Mouse (Mus musculus): ENCODE measurements around the gene Sipa1l1. TPM values are rescaled to one million over a fixed set of nuclear protein-coding genes. Genes with fewer than 3 reads are reported as not detected.

Gene Sipa1l1
- polyA plus RNA-seq, 1 experiment from 2014 or later = 26.4 TPM

DNA sequence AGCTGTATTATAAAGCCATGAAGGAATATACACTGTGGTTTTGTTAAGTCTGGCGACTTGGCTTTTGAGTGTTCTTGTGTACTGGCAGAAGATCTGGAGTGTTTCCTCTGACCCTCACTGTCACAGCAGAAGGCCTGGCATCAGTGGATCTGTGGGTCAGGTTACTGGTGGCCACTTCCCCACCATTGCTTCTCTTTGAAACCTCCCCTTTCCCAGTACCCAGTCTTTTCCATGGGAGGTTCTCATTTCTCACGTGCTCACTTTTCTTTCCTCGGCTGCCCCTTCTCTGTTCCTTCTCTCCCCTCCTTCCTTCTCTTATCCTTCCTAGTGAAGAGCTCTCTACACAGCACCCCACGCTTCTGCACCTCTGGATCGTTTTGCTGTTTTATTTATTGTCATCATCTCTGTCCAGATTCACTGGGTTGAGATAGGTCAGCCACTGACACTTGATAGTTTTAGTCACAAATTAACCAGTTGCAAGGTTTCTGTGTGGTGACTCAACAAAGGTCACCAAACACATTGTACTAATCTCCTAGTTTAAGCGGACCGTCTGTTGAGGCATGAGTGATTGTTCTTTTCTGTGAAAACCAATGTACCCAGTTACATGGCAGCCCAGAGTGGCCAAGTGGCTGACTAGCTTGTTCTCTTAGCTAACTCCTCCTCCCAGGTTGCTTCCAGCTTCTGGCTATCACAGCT, 150.5 kb downstream of the Sipa1l1 start:
- no peak overlapping the region for H3K9ac ChIP-seq

DNA sequence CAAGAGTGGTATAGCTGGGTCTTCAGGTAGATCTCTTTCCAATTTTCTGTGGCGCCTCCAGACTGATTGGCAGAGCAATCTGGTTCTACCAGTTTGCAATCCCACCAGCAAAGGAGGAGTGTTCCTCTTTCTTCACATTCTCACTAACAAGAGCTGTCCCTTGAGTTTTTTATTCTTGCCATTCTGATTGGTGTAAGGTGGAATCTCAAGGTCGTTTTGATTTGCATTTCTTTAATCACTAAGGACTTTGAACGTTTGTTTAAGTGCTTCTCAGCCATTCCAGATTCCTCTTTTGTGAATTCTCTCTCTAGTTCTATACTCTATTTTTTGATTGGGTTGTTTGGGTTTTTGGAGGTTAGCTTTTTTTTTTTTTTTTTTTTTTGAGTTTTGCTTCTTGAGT, 151.1 kb downstream of the Sipa1l1 start:
- no peak overlapping the region for H3K27ac ChIP-seq
- no peak overlapping the region for H3K4me2 ChIP-seq
- H3K4me3 ChIP-seq (replicated peaks) = no peak overlapping the region
- H3K9me3 ChIP-seq = no peaks in the 10 kb centered on the region
- no peaks in the 10 kb centered on the region for H3K27me3 ChIP-seq (replicated peaks)
- H3K36me3 ChIP-seq = no peaks in the 10 kb centered on the region
- ATAC-seq (ENCODE audit: insufficient read depth, low FRiP score, low read depth) = no peak
- no peaks in the 10 kb centered on the region; the same call in 1 of the 2 replicates for H3K4me1 ChIP-seq
- 59% methylated on average over 3 of the region's 3 CpGs for WGBS
- H3K9ac ChIP-seq = no peak overlapping the region

More for the DNA sequence above, 150.5 kb downstream of the Sipa1l1 start:
- Histone ChIP-seq H3K9me3 (no peaks in the 10 kb centered on the region), H3K27me3 (replicated peaks) (no peaks in the 10 kb centered on the region), H3K27ac (no peak overlapping the region), H3K4me2 (no peak overlapping the region), H3K4me1 (no peaks in the 10 kb centered on the region; the same call in 1 of the 2 replicates), H3K36me3 (no peaks in the 10 kb centered on the region), H3K4me3 (replicated peaks) (no peak overlapping the region)
- 72% methylated on average over 7 of the region's 7 CpGs for WGBS
- ATAC-seq (ENCODE audit: insufficient read depth, low FRiP score, low read depth) = no peak

DNA sequence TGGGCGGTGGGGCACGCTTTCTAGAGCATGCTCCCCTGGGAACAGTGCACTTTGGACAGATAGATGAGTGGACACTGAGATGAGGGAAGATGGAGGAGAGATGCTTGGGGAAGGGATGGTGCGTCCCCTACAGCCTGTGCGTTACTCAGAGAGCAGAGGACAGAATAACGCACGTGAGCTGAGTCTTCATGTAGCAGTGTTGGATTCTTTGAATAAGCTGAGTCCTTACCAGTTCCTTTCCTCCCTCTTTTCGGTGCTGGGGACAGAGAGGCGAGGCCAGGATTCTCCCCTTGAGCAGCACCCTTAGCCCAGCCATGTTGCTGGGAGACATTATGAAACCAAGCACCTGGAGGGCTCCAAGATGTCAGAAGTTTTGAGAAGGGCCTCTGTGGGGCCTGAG, 152.3 kb downstream of the Sipa1l1 start:
- 88% methylated on average over 8 of the region's 8 CpGs for WGBS
- Histone ChIP-seq H3K27ac (no peak overlapping the region), H3K4me2 (no peak overlapping the region), H3K4me3 (replicated peaks) (no peak overlapping the region), H3K4me1 (peaks cover 2% of the 10 kb centered on the region; the same call in 1 of the 2 replicates), H3K9me3 (no peaks in the 10 kb centered on the region), H3K9ac (no peak overlapping the region), H3K27me3 (replicated peaks) (no peaks in the 10 kb centered on the region), H3K36me3 (no peaks in the 10 kb centered on the region)
- no peak for ATAC-seq (ENCODE audit: insufficient read depth, low FRiP score, low read depth)

DNA sequence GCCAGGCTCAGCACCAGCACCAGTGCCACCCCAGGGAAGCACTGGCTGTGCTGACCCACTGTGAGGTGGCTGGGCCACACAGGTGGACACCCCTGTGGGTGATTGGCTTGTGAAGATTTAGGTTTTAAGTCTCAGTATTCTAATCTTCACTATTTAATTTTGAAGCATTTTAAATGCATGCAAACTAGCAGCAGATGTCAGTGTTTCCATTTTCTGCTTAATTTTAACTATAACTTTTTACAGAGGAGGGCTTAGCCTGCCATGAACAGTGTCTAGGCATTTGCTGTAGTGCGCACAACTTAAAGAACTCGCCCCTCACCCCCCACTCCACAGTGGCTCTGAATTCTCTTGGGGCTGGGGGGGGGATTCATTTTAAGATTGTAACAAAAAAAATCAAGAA, 152.7 kb downstream of the Sipa1l1 start:
- no peak for ATAC-seq (ENCODE audit: insufficient read depth, low FRiP score, low read depth)
- Histone ChIP-seq H3K4me1 (peaks cover 2% of the 10 kb centered on the region; the same call in 1 of the 2 replicates), H3K27me3 (replicated peaks) (no peaks in the 10 kb centered on the region), H3K4me2 (no peak overlapping the region), H3K9ac (no peak overlapping the region), H3K36me3 (no peaks in the 10 kb centered on the region), H3K4me3 (replicated peaks) (no peak overlapping the region), H3K9me3 (no peaks in the 10 kb centered on the region), H3K27ac (no peak overlapping the region)
- 85% methylated on average over 2 of the region's 2 CpGs for WGBS

DNA sequence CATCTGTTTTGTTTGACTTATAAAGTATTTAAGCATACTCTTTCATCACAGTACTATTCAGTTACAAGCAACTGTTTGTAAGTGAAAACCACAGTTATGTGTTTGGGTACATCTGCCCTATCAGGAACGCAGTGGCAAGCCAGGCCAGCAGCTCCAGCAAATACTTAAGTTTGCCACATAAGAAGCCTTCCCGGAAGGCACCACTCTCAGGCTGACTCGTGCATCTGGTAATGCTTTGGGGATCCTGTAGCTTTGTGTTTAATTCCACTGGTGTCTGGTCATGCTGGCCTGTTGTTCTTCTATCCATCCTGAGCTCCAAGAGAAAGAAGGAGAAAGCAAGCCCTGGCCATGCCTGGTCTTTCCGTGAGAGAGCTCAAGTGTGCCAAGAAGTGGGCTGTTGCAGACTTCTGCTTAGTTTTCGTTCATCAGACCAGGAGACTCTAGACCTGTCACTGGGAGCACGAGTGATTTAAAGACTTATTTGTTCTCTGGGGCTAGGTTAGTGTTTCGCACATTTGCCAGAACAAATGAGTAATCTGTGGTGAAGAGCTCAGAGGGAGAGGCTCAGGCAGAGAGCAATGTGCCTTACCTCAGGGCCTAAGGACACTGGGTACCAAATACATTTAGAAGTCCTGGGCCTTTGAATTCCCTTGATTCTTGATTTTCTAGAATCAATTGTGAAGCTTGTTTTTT, 153.8 kb downstream of the Sipa1l1 start:
- no peak for ATAC-seq (ENCODE audit: insufficient read depth, low FRiP score, low read depth)
- Histone ChIP-seq H3K4me3 (replicated peaks) (no peak overlapping the region), H3K4me2 (no peak overlapping the region), H3K27ac (no peak overlapping the region), H3K36me3 (no peaks in the 10 kb centered on the region), H3K27me3 (replicated peaks) (no peaks in the 10 kb centered on the region), H3K9ac (no peak overlapping the region), H3K9me3 (no peaks in the 10 kb centered on the region), H3K4me1 (peaks cover 2% of the 10 kb centered on the region; the same call in 1 of the 2 replicates)
- WGBS = 57% methylated on average over 7 of the region's 7 CpGs

DNA sequence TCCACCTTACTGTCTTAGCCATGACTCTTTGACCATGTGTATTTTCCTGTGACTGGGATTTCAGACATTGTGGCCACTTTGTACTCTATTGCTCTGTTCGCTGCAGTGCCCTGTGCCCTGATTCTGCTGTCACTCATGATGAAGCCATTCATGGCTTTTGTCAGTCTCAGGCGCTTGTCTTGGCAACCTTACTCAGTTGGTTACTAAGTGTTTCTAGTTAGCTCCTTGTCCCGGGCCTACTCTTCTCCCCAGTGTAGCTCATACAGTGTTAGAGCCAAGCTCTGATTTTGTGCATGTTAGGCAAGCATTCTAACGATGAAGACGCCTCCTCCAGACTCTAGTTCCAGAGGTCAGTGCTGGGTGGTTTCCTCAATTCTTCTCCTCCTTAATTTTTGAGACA, 155.5 kb downstream of the Sipa1l1 start:
- Histone ChIP-seq H3K9ac (no peak overlapping the region), H3K27me3 (replicated peaks) (no peaks in the 10 kb centered on the region), H3K4me1 (peaks cover 2% of the 10 kb centered on the region; the same call in 1 of the 2 replicates), H3K4me3 (replicated peaks) (no peak overlapping the region), H3K27ac (no peak overlapping the region), H3K4me2 (no peak overlapping the region), H3K36me3 (no peaks in the 10 kb centered on the region), H3K9me3 (no peaks in the 10 kb centered on the region)
- ATAC-seq (ENCODE audit: insufficient read depth, low FRiP score, low read depth) = no peak
- 86% methylated on average over 5 of the region's 5 CpGs for WGBS

DNA sequence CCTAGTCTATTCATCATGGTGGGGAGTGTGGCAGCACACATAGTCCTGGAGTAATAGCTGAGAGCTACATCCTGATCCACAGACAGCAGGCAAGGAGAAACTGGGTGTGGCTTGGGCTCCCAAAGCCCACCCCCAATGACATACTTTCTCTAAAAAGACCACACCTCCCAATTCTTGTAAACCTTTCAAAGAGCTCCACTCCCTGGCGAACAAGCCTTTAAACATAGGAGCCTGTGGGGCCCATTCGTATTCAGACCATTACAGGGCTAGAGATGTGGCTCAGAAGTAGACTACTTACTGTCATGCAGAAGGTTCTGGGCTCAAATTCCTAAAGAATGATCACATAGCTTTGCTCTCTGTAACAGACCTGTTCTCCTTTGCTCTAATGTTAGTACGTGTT, 156.4 kb downstream of the Sipa1l1 start:
- ATAC-seq (ENCODE audit: insufficient read depth, low FRiP score, low read depth) = no peak
- Histone ChIP-seq H3K9me3 (no peaks in the 10 kb centered on the region), H3K27me3 (replicated peaks) (no peaks in the 10 kb centered on the region), H3K4me3 (replicated peaks) (no peak overlapping the region), H3K4me1 (peaks cover 2% of the 10 kb centered on the region; the same call in 1 of the 2 replicates), H3K27ac (no peak overlapping the region), H3K4me2 (no peak overlapping the region), H3K36me3 (no peaks in the 10 kb centered on the region), H3K9ac (no peak overlapping the region)
- WGBS = 85% methylated on average over 3 of the region's 3 CpGs

DNA sequence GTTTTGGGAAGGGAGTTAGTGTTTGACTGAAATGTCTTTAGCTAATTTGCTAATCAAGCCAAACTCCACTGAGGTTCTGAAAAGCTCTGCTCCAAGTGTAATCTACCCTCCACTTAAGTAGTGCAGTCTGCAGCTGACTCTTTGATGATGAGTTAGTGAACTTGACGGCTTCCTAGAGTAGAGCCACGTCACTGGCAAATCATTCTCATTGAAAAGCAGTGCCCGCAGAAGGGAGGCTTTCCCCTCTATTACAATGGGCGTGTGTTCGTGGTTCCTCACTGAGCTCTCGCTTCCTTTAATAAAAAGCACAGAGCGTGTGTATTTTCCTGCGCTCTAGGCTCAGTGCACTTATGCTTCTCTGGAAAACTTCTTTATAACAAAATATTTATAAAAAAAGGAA, 157.3 kb downstream of the Sipa1l1 start:
- Histone ChIP-seq H3K4me2 (no peak overlapping the region), H3K9me3 (no peaks in the 10 kb centered on the region), H3K36me3 (no peaks in the 10 kb centered on the region), H3K4me1 (0 out of 2 replicates have a peak, but pooled peaks cover 2% of the 10 kb centered on the region), H3K27me3 (replicated peaks) (no peaks in the 10 kb centered on the region), H3K9ac (no peak overlapping the region), H3K27ac (no peak overlapping the region), H3K4me3 (replicated peaks) (no peak overlapping the region)
- ATAC-seq (ENCODE audit: insufficient read depth, low FRiP score, low read depth) = no peak
- WGBS = 61% methylated on average over 8 of the region's 8 CpGs

DNA sequence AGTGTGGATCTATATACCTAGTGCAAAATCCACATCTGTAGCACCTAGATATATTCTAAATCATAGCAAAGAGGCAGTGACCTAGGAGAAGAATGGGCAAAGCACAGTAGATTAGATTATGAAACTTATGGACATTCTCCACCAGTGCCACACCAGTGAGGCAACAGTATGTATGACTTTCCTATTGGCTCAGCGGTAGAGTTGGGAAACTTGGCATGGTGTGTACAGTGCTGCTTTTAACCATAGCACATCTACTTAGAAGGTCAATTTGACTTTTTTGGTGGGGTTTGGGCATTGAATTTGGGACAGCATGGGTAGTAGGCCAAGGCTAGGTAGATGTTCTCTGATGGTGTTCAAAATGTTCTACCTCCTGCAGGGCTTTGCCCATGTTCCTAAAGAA, 159.0 kb downstream of the Sipa1l1 start:
- 89% methylated on average over 1 of the region's 1 CpGs for WGBS
- H3K4me3 ChIP-seq (replicated peaks) = no peak overlapping the region

DNA sequence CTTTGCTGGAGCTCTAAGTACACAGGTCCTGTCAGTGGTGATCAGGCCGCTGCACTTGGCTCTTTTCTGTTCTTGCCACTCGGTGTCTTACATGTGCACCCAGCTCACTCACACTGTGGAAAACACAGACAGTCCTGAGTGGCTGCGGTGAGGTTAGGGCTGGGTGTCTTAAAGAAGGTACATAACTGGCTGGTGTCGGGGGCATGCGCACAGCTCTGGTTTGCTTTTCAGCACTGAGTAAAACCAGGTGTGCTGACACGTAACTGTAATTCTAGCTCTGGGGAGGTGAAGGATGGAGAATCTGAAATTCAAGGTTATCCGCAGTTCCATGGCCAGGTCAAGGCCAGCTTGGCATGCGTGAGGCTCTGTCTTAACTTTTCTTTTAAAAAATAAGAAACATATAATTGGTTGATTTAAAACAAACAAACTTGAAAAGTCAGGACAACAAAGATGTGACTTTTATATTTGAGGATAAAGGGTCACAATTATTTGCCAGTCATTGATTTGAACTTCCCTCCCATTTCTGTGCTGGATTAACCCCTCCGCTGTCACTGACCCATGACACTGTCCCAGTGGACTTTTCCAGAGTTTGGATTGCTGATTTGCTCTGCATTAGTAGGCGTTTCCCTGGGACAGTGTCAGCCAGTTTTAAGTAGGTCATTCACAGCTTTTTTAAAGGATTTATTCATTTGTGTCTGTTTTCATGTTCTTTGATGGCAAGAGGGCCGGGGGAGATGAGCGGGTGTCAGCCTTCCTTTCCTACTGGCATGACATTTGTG, 163.9 kb downstream of the Sipa1l1 start:
- 78% methylated on average over 12 of the region's 12 CpGs for WGBS
- H3K4me1 ChIP-seq = no peaks in the 10 kb centered on the region
- H3K4me2 ChIP-seq = no peak overlapping the region
- H3K27me3 ChIP-seq (replicated peaks) = no peaks in the 10 kb centered on the region
- H3K9me3 ChIP-seq = no peaks in the 10 kb centered on the region
- H3K27ac ChIP-seq = no peak overlapping the region
- no peak for ATAC-seq (ENCODE audit: insufficient read depth, low FRiP score, low read depth)
- no peak overlapping the region for H3K9ac ChIP-seq
- no peaks in the 10 kb centered on the region for H3K36me3 ChIP-seq
- no peak overlapping the region for H3K4me3 ChIP-seq (replicated peaks)

More for the DNA sequence above, 159.0 kb downstream of the Sipa1l1 start:
- no peaks in the 10 kb centered on the region for H3K9me3 ChIP-seq
- H3K9ac ChIP-seq = no peak overlapping the region
- ATAC-seq (ENCODE audit: insufficient read depth, low FRiP score, low read depth) = no peak
- H3K4me1 ChIP-seq = 0 out of 2 replicates have a peak, but pooled peaks cover 2% of the 10 kb centered on the region
- no peak overlapping the region for H3K27ac ChIP-seq
- no peak overlapping the region for H3K4me2 ChIP-seq
- no peaks in the 10 kb centered on the region for H3K27me3 ChIP-seq (replicated peaks)
- no peaks in the 10 kb centered on the region for H3K36me3 ChIP-seq

DNA sequence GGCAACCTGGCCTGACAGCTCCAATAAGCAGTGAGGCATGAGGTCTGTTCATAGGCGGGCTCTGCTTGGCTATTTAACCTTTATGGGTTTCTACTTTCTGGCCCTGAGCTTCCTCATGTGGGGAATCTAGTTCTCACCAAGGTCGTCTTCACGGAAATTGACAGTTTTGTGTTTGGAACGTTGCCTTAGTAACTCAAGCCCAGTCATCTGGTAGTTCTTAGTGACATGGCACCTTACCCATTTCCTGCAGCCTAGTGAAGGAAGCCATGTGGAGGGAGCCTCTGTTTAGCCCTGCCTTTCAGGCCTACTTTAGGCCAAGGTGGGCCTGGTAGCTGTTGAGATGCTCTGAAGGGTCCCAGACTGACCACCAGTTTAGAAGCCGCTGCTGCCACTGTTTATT, 164.9 kb downstream of the Sipa1l1 start:
- H3K4me1 ChIP-seq = no peaks in the 10 kb centered on the region
- H3K36me3 ChIP-seq = no peaks in the 10 kb centered on the region
- no peak overlapping the region for H3K27ac ChIP-seq
- no peak overlapping the region for H3K4me2 ChIP-seq
- ATAC-seq (ENCODE audit: insufficient read depth, low FRiP score, low read depth) = no peak
- 68% methylated on average over 5 of the region's 5 CpGs for WGBS
- H3K27me3 ChIP-seq (replicated peaks) = no peaks in the 10 kb centered on the region
- no peak overlapping the region for H3K4me3 ChIP-seq (replicated peaks)
- H3K9ac ChIP-seq = no peak overlapping the region
- H3K9me3 ChIP-seq = no peaks in the 10 kb centered on the region

DNA sequence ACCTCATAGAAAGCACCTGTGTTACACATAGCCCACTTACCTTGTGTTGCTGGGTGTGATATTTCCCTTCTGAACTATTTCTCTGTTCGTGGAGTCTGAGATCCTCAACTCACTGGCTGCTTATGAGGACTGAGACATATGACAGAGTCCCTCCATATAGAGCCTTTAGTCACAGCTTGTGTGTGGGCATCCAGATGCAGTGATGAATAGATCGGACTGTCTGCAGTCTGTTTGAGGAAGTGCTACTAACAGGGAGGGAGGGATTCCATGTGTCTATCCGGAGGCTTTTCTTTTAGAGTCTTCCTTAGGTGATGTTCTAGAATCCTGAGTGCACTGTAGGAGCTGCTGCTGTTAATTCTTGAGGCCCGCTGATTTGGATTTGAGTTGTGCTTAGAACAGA, 165.4 kb downstream of the Sipa1l1 start:
- Histone ChIP-seq H3K4me2 (no peak overlapping the region), H3K27me3 (replicated peaks) (no peaks in the 10 kb centered on the region), H3K27ac (no peak overlapping the region), H3K9ac (no peak overlapping the region), H3K4me1 (no peaks in the 10 kb centered on the region; the same call in 1 of the 2 replicates), H3K4me3 (replicated peaks) (no peak overlapping the region), H3K36me3 (no peaks in the 10 kb centered on the region), H3K9me3 (no peaks in the 10 kb centered on the region)
- WGBS = 62% methylated on average over 4 of the region's 4 CpGs
- ATAC-seq (ENCODE audit: insufficient read depth, low FRiP score, low read depth) = no peak

Measured in stomach, embryonic 15.5 days (tissue).